Mouse (Mus musculus) fat pad, adult 2 months (tissue): ENCODE results near the gene Ccn2.
"Not testable (repeated sequence)": the region's sequence is repeated elsewhere in the genome, so short reads cannot be mapped to it uniquely, and the experiment has no call there.

Experiments
- DNase-seq: peaks from one replicate; pipeline ENCODE4 v3.0.0-alpha.2; 2011; ENCODE audit warnings: low read depth, low spot score; ENCODE audit errors: extremely low read depth

Gene Ccn2

GRCm38 (mm10) chr10:24599802-24600201 lies 4.6 kb downstream of the Ccn2 start:
- no peak for DNase-seq

- no peak for DNase-seq
Measured at GRCm38 (mm10) chr10:24603035-24603434, 7.8 kb downstream of the Ccn2 start.

DNA sequence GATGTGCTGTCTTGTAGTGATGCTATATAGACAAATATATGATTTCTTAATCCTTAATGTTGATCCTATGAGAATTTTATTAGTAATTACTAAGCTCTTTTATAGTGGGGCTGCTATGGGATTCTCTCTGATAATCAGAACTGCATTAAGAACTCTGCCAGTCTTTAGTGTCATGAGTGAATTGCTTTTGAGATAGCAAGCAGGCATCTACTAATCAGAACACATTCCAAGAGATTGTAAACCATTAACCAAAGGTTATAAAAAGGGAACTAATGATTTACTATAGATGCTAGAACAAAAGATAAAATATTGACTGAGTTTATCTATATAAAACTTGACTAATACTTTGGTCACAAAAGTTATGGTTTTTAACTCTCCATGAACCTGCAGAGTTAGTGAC lies 8.5 kb downstream of the Ccn2 start:
- DNase-seq = no peak

DNA sequence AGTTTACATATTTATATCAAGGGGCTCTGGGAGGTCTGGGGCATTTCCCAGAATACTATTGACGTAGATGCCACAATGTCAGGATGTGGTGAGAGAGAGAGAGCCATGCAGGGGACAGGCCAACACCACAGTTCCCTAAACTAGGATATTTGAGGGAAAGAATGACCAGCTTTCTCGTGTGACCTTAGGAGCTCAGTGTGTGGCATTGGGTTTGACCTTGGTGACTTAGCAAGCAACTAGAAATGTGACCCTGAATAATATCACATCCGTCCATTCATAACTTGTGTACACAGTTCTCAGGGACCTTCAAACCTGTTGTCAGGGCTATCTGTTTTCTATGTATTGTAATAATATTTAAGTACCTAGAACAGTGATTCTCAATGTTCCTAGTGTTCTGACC lies 13.9 kb downstream of the Ccn2 start:
- DNase-seq = no peak

DNA sequence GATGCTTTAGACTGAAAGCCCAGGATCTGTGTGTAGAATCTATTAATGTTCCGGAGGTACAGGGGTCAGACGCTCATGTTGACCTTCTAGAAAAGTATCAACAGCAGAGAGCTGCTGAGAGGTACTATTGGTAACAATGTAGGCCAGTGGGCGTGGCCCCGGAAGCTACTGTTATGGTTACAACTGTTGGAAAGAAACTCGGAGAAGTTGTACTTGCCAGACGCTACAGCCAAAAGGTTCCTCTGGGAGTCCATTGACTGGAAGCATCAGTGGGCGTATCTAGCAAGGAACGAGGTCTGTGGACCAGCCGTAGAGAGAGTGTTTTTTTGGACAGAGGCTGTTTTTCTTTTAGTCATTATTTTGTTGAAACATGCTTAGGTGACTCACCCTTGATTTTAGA lies 14.5 kb downstream of the Ccn2 start:
- DNase-seq = no peak

- no peak for DNase-seq
Measured at GRCm38 (mm10) chr10:24614726-24615125, 19.5 kb downstream of the Ccn2 start.

GRCm38 (mm10) chr10:24615799-24616198 lies 20.6 kb downstream of the Ccn2 start:
- DNase-seq = no peak

GRCm38 (mm10) chr10:24616572-24616971 lies 21.3 kb downstream of the Ccn2 start:
- DNase-seq = not testable (repeated sequence)

GRCm38 (mm10) chr10:24621572-24621971 lies 26.3 kb downstream of the Ccn2 start:
- no peak for DNase-seq

- no peak for DNase-seq
Measured at GRCm38 (mm10) chr10:24622586-24622985, 27.3 kb downstream of the Ccn2 start.

- DNase-seq = no peak
Measured at GRCm38 (mm10) chr10:24625060-24625701, 29.9 kb downstream of the Ccn2 start.

GRCm38 (mm10) chr10:24627262-24627661 lies 32.0 kb downstream of the Ccn2 start:
- no peak for DNase-seq

DNA sequence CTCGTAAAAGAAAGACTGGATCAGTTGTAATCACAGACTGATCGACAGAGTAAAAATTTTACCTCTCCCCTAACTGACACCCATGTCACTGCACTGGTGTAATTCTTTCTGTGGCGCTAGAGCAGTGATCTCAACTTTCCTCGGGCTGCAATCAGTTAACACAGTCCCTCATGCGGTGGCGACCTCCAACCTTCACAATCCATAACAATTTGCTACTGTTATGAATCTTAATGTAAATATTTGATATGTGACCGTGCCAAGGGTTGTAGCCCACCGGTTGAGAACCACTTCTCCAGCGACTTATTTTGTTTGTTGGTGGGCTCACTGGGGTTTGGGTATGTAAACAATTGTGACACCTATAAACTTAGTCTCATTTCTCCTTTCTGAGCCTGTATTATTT lies 33.2 kb downstream of the Ccn2 start:
- DNase-seq = no peak

DNA sequence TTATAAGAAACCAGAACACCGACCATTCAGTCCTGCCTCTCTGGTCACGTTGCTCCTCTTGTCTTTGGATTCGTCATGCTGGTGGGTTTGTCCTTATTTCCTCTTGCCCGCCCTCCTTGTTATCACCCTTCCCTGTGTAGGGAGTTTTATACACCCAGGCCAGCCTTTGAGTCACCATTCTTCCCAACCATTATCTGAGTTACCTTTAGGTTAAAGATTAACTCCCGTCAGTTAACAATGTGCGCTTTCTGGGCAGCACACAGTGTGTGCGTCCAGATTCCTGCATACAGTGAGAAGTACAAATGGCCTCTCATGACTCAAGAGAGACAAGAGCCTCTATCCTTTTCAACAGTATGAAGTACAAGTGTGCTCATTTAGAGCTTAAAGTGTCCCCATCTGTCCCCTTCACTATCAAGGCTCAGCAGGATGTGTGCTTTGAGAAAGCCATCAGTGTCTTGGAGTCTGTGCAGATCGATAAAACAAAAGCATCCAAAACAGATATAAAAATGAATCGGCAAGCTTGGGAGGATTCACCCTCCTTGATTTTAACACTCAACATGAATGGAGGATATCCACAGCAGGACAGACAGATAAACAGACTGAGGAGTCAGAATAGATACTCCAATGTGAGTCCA lies 34.0 kb downstream of the Ccn2 start:
- no peak for DNase-seq

- DNase-seq = no peak
Measured at GRCm38 (mm10) chr10:24630469-24631081, 35.3 kb downstream of the Ccn2 start.

- DNase-seq = no peak
Measured at GRCm38 (mm10) chr10:24631122-24631521, 35.9 kb downstream of the Ccn2 start.

- DNase-seq = no peak
Measured at GRCm38 (mm10) chr10:24634288-24634687, 39.0 kb downstream of the Ccn2 start.

GRCm38 (mm10) chr10:24635331-24635815 lies 40.1 kb downstream of the Ccn2 start:
- no peak for DNase-seq

- DNase-seq = no peak
Measured at GRCm38 (mm10) chr10:24635884-24636283, 40.6 kb downstream of the Ccn2 start.

- DNase-seq = no peak
Measured at GRCm38 (mm10) chr10:24636986-24637385, 41.7 kb downstream of the Ccn2 start.

DNA sequence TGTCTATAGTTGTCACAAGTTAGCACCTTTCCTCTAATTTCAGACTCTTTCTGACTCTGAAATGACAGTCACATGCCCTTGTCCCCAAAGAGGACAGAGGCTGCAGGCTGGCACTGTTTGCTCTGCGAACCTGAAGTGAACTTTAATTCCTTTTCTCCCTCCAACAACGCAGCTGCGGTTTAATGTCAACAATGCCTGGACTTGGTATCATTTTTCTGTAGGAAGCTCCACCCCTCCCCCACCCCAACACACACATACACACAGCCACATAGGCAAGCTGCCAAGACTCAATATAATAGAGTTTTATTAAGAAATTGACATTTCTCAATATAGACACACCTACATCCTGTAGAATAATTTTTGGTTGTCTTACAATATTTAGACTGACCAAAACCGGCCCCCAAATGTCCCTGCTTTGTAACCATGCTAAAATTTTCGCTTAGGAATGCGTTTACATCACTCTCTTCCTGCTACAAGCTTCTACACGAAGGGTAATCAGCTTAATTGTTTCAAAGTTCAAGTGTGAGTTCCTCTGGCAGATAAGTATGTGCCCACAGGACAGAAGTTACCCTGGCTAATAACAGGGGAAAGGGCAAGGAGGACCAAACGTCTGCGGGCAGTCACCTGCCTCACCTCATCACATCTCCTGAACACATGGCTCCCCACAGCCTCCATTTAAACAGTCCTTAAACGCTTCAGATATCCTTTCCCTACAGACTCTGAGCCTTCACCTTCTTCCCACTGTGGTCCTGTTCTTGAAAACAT lies 43.2 kb downstream of the Ccn2 start:
- no peak for DNase-seq

DNA sequence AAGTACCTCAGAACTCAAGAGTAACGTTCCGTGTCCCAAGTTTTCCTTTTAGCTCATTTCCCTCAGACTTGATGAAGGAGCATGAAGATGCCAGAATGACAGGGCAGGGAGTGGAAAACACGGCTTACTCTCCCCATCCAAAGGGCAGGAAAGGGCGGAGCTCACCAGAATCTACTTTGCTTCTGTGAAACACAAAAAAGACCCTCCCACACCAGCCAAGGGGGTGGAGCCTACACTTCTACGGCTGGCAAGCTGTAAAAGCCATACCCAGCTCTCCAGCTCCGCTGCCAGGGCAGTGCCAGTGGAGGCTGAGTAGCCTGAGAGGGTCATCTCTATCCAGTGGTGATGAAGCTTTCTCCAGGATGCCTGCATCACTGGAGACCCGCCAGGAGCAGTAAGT lies 44.4 kb downstream of the Ccn2 start:
- no peak for DNase-seq
